Mouse (Mus musculus): ENCODE data around the gene Scly. TPM values are rescaled to one million over a fixed set of nuclear protein-coding genes. Genes with fewer than 3 reads are reported as not detected.
A peak's percentile ranks its signal among the peaks of the same experiment; 100 is the strongest.

The Scly gene
- polyA plus RNA-seq, 1 experiment = 2.6 TPM

- H3K4me1 ChIP-seq (ENCODE audit: control insufficient read depth) = no peaks in the 10 kb centered on the region
- H3K27me3 ChIP-seq (ENCODE audit: control insufficient read depth) = peaks cover 51% of the 10 kb centered on the region
- H3K4me3 ChIP-seq (replicated peaks) = no peak overlapping the region
- TF ChIP-seq TAL1 (IDR thresholded peaks at IDR 0.05; ENCODE audit: low read length) = no peak
- no peak for TF ChIP-seq GATA1 (IDR thresholded peaks at IDR 0.05; ENCODE audit: low read length)
- H3K36me3 ChIP-seq (ENCODE audit: control insufficient read depth) = no peaks in the 10 kb centered on the region
- no peaks in the 10 kb centered on the region; the same call in 1 of the 2 replicates for H3K9me3 ChIP-seq (ENCODE audit: control insufficient read depth, low read length)
Measured at GRCm38 (mm10) chr1:91344921-91345685, 47.0 kb downstream of the Scly start.

GRCm38 (mm10) chr1:91346892-91347291, 48.8 kb downstream of the Scly start:
- TF ChIP-seq TAL1 (IDR thresholded peaks at IDR 0.05; ENCODE audit: low read length) (no peak), GATA1 (IDR thresholded peaks at IDR 0.05; ENCODE audit: low read length) (no peak)
- Histone ChIP-seq H3K27me3 (ENCODE audit: control insufficient read depth) (peaks cover 47% of the 10 kb centered on the region), H3K9me3 (ENCODE audit: control insufficient read depth, low read length) (no peaks in the 10 kb centered on the region; the same call in 1 of the 2 replicates), H3K36me3 (ENCODE audit: control insufficient read depth) (no peaks in the 10 kb centered on the region), H3K4me3 (replicated peaks) (no peak overlapping the region), H3K4me1 (ENCODE audit: control insufficient read depth) (no peaks in the 10 kb centered on the region)

- TF ChIP-seq GATA1 (IDR thresholded peaks at IDR 0.05; ENCODE audit: low read length) = no peak
- no peak for TF ChIP-seq TAL1 (IDR thresholded peaks at IDR 0.05; ENCODE audit: low read length)
- peaks cover 10% of the 10 kb centered on the region for H3K27me3 ChIP-seq (ENCODE audit: control insufficient read depth)
- H3K36me3 ChIP-seq (ENCODE audit: control insufficient read depth) = no peaks in the 10 kb centered on the region
- H3K4me1 ChIP-seq (ENCODE audit: control insufficient read depth) = no peaks in the 10 kb centered on the region
- H3K9me3 ChIP-seq (ENCODE audit: control insufficient read depth, low read length) = no peaks in the 10 kb centered on the region
- H3K4me3 ChIP-seq (replicated peaks) = no peak within 1 kb of the TSS
Measured at GRCm38 (mm10) chr1:91350841-91351240, 52.7 kb downstream of the Scly start, which contains the start of gene Klhl30. TSS of gene Klhl30 (plus strand) at chr1:91351016.

DNA sequence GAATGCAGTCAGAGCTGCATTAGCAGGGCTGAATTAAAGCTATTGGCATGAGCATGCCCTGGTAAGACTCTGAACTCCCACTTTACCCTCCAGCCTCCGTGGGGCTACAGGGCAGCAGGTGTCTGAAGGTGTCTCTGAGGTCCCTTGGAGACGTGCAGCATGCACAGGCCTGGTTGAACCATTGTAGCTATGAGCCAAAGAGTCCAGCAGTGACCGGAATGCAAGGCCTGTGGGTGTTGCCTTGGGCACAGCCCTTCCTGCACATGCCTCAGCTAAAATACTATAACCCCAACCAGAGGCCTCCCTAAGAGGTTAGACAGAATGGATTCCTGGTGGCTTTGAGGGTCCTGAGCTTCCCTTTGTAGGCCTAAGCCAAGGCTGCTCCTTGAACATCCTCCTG, 53.1 kb downstream of the Scly start:
- Histone ChIP-seq H3K27me3 (ENCODE audit: control insufficient read depth) (peaks cover 6% of the 10 kb centered on the region), H3K36me3 (ENCODE audit: control insufficient read depth) (no peaks in the 10 kb centered on the region), H3K4me3 (replicated peaks) (no peak overlapping the region), H3K9me3 (ENCODE audit: control insufficient read depth, low read length) (no peaks in the 10 kb centered on the region), H3K4me1 (ENCODE audit: control insufficient read depth) (no peaks in the 10 kb centered on the region)
- TF ChIP-seq TAL1 (IDR thresholded peaks at IDR 0.05; ENCODE audit: low read length) (no peak), GATA1 (IDR thresholded peaks at IDR 0.05; ENCODE audit: low read length) (no peak)

GRCm38 (mm10) chr1:91352277-91352676, 54.1 kb downstream of the Scly start:
- Histone ChIP-seq H3K4me3 (replicated peaks) (no peak overlapping the region), H3K36me3 (ENCODE audit: control insufficient read depth) (no peaks in the 10 kb centered on the region), H3K4me1 (ENCODE audit: control insufficient read depth) (no peaks in the 10 kb centered on the region), H3K27me3 (ENCODE audit: control insufficient read depth) (no peaks in the 10 kb centered on the region), H3K9me3 (ENCODE audit: control insufficient read depth, low read length) (no peaks in the 10 kb centered on the region)
- no peak for TF ChIP-seq GATA1 (IDR thresholded peaks at IDR 0.05; ENCODE audit: low read length)
- TF ChIP-seq TAL1 (IDR thresholded peaks at IDR 0.05; ENCODE audit: low read length) = no peak

GRCm38 (mm10) chr1:91356105-91356504, 58.0 kb downstream of the Scly start:
- Histone ChIP-seq H3K27me3 (ENCODE audit: control insufficient read depth) (no peaks in the 10 kb centered on the region; the same call in 1 of the 2 replicates), H3K9me3 (ENCODE audit: control insufficient read depth, low read length) (no peaks in the 10 kb centered on the region), H3K36me3 (ENCODE audit: control insufficient read depth) (no peaks in the 10 kb centered on the region), H3K4me1 (ENCODE audit: control insufficient read depth) (no peaks in the 10 kb centered on the region), H3K4me3 (replicated peaks) (no peak overlapping the region)
- TF ChIP-seq GATA1 (IDR thresholded peaks at IDR 0.05; ENCODE audit: low read length) (no peak), TAL1 (IDR thresholded peaks at IDR 0.05; ENCODE audit: low read length) (no peak)

GRCm38 (mm10) chr1:91362113-91362512, 64.0 kb downstream of the Scly start:
- Histone ChIP-seq H3K4me1 (ENCODE audit: control insufficient read depth) (peaks cover 19% of the 10 kb centered on the region), H3K36me3 (ENCODE audit: control insufficient read depth) (peaks cover 1% of the 10 kb centered on the region), H3K27me3 (ENCODE audit: control insufficient read depth) (no peaks in the 10 kb centered on the region; the same call in none of the 2 replicates), H3K4me3 (replicated peaks) (no peak overlapping the region), H3K9me3 (ENCODE audit: control insufficient read depth, low read length) (peaks cover 8% of the 10 kb centered on the region)
- TF ChIP-seq TAL1 (IDR thresholded peaks at IDR 0.05; ENCODE audit: low read length) = no peak

GRCm38 (mm10) chr1:91364822-91365644, 66.9 kb downstream of the Scly start:
- Histone ChIP-seq H3K36me3 (ENCODE audit: control insufficient read depth) (peaks cover 31% of the 10 kb centered on the region), H3K27me3 (ENCODE audit: control insufficient read depth) (no peaks in the 10 kb centered on the region; the same call in none of the 2 replicates), H3K9me3 (ENCODE audit: control insufficient read depth, low read length) (peaks cover 8% of the 10 kb centered on the region)

DNA sequence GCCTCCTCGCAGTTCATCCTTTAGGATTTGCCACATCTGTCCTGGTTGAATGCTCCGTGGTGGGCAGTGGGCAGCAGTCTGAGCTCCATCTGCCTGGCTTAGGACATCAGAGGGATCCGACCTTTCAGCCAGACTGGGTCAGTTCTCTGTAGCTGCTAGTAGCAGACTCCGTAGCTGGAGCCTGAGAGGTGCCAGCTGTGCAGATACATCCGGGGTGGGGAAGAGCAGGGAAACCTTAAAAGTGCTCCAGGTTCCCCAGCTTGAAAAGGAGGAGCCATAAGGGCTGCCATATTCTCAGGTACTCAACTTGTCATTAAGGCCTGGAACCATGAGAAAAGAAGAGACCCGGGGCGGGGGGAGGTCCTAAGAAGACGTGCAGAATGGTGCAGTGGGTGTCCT, 67.7 kb downstream of the Scly start:
- peaks cover 8% of the 10 kb centered on the region for H3K9me3 ChIP-seq (ENCODE audit: control insufficient read depth, low read length)
- H3K4me3 ChIP-seq (replicated peaks) = peak overlapping the region; percentile 84
- peaks cover 55% of the 10 kb centered on the region for H3K4me1 ChIP-seq (ENCODE audit: control insufficient read depth)
- peaks cover 38% of the 10 kb centered on the region for H3K36me3 ChIP-seq (ENCODE audit: control insufficient read depth)
- TF ChIP-seq TAL1 (IDR thresholded peaks at IDR 0.05; ENCODE audit: low read length) (no peak), GATA1 (IDR thresholded peaks at IDR 0.05; ENCODE audit: low read length) (no peak)
- H3K27me3 ChIP-seq (ENCODE audit: control insufficient read depth) = no peaks in the 10 kb centered on the region; the same call in none of the 2 replicates

More at GRCm38 (mm10) chr1:91364822-91365644, 66.9 kb downstream of the Scly start:
- no peak overlapping the region for H3K4me3 ChIP-seq (replicated peaks)
- TF ChIP-seq GATA1 (IDR thresholded peaks at IDR 0.05; ENCODE audit: low read length) (no peak), TAL1 (IDR thresholded peaks at IDR 0.05; ENCODE audit: low read length) (no peak)
- H3K4me1 ChIP-seq (ENCODE audit: control insufficient read depth) = peaks cover 48% of the 10 kb centered on the region

Measured in erythroblast, embryonic 14.5 days (primary cell).